Mouse (Mus musculus) lung, postnatal 0 days (tissue): ENCODE measurements at regions not wholly inside any gene's neighbourhood (a gene's known extent, or its start where the extent isn't known, plus 50 kb on each side); places are given as distances from the start of the nearest gene placed in this dataset.

Experiments used
- ATAC-seq: fragments of 200-750 bp; cut with Nextera tagmentation; 2 replicates; pipeline ENCODE4 v1.8.0; 2017; ENCODE audit warnings: moderate library complexity
- DNase-seq: peaks from one replicate; pipeline ENCODE4 v3.0.0-alpha.2; 2016; ENCODE audit warnings: low spot score
- H3K27ac ChIP-seq: fragments of 300-500 bp; sonication (generic); 2 replicates; pipeline ENCODE4 v1.5.1; 2014; ENCODE audit warnings: antibody characterized with exemption, mild to moderate bottlenecking, low read length, mixed read lengths
- H3K27me3 ChIP-seq: fragments of 300-500 bp; sonication (generic); replicated peaks from 2 replicates; pipeline ENCODE4 v1.6.1; 2014; ENCODE audit warnings: low read length, mixed read lengths; ENCODE audit not compliant: insufficient read depth
- H3K36me3 ChIP-seq: fragments of 300-500 bp; sonication (generic); 2 replicates; pipeline ENCODE4 v1.6.1; 2014; ENCODE audit warnings: low read length, mixed read lengths; ENCODE audit not compliant: insufficient read depth
- H3K4me1 ChIP-seq: fragments of 300-500 bp; sonication (generic); 2 replicates; pipeline ENCODE4 v1.6.1; 2014; ENCODE audit warnings: antibody characterized with exemption, low read depth, low read length, mixed read lengths; ENCODE audit not compliant: insufficient read depth
- H3K4me2 ChIP-seq: fragments of 300-500 bp; sonication (generic); replicated peaks from 2 replicates; pipeline ENCODE4 v1.6.1; 2014; ENCODE audit warnings: low read depth, mild to moderate bottlenecking, low read length, moderate library complexity, mixed read lengths
- H3K4me3 ChIP-seq: fragments of 300-500 bp; sonication (generic); 2 replicates; pipeline ENCODE4 v1.5.1; 2014; ENCODE audit warnings: low read depth, low read length
- H3K9ac ChIP-seq: fragments of 300-500 bp; sonication (generic); replicated peaks from 2 replicates; pipeline ENCODE4 v1.6.1; 2014; ENCODE audit warnings: low read depth, mild to moderate bottlenecking
- H3K9me3 ChIP-seq: fragments of 300-500 bp; sonication (generic); 2 replicates; pipeline ENCODE4 v1.6.1; 2016; ENCODE audit warnings: low read length, mixed read lengths
- CTCF ChIP-seq: IDR thresholded peaks from 2 replicates; pipeline ENCODE4 v1.5.1; 2016; ENCODE audit warnings: antibody characterized with exemption, mild to moderate bottlenecking
- EP300 ChIP-seq: IDR thresholded peaks from 2 replicates; pipeline ENCODE4 v1.6.1; 2016; ENCODE audit warnings: antibody characterized with exemption, mild to moderate bottlenecking, control low read depth
- WGBS: fragments of 180-500 bp; shearing (Covaris S2); extraction: QIAGEN DNeasy Blood & Tissue Kit; methylation state at CpG from one replicate; pipeline ENCODE4 v1.1.7; 2014; 5-methylcytosine and 5-hydroxymethylcytosine counted together

- no peak for TF ChIP-seq EP300
- peak; percentile 51 for TF ChIP-seq CTCF
- DNase-seq (peak; percentile 13), ATAC-seq (no peak; the same call in 1 of the 2 replicates)
- H3K9me3 ChIP-seq, result no peaks in the 10 kb centered on the region
- no peaks in the 10 kb centered on the region for H3K27me3 ChIP-seq
- WGBS, result 81% methylated on average over 6 of the region's 6 CpGs
- no peak overlapping the region for H3K9ac ChIP-seq
- H3K4me3 ChIP-seq, result no peak overlapping the region
- no peaks in the 10 kb centered on the region for H3K36me3 ChIP-seq
- H3K27ac ChIP-seq, result no peak overlapping the region
- no peak overlapping the region for H3K4me2 ChIP-seq
- no peaks in the 10 kb centered on the region for H3K4me1 ChIP-seq
Observed at GRCm38 (mm10) chr8:10827560-10827959, 180.7 kb downstream of the Irs2 start.

GRCm38 (mm10) chr8:10825981-10826380, 182.3 kb downstream of the Irs2 start:
- no peaks in the 10 kb centered on the region for H3K4me1 ChIP-seq
- H3K9me3 ChIP-seq, result no peaks in the 10 kb centered on the region
- H3K4me2 ChIP-seq, result no peak overlapping the region
- 34% methylated on average over 4 of the region's 4 CpGs for WGBS
- no peaks in the 10 kb centered on the region for H3K27me3 ChIP-seq
- TF ChIP-seq EP300, result no peak
- no peak for TF ChIP-seq CTCF
- no peak overlapping the region for H3K27ac ChIP-seq
- H3K36me3 ChIP-seq, result no peaks in the 10 kb centered on the region
- H3K4me3 ChIP-seq, result no peak overlapping the region
- ATAC-seq (no peak), DNase-seq (no peak)
- no peak overlapping the region for H3K9ac ChIP-seq

GRCm38 (mm10) chr8:10825192-10825926, 182.9 kb downstream of the Irs2 start:
- Histone ChIP-seq H3K9ac (no peak overlapping the region), H3K9me3 (no peaks in the 10 kb centered on the region), H3K27ac (no peak overlapping the region), H3K27me3 (no peaks in the 10 kb centered on the region), H3K36me3 (no peaks in the 10 kb centered on the region), H3K4me3 (no peak overlapping the region), H3K4me1 (no peaks in the 10 kb centered on the region), H3K4me2 (no peak overlapping the region)
- no peak for TF ChIP-seq CTCF
- peak; percentile 48; the same call in 1 of the 2 replicates for TF ChIP-seq EP300
- ATAC-seq (peak; percentile 83), DNase-seq (peak; percentile 78)
- 50% methylated on average over 10 of the region's 10 CpGs for WGBS

- no peaks in the 10 kb centered on the region for H3K36me3 ChIP-seq
- no peak overlapping the region for H3K4me2 ChIP-seq
- no peaks in the 10 kb centered on the region for H3K9me3 ChIP-seq
- TF ChIP-seq CTCF (no peak), EP300 (no peak)
- DNase-seq, result no peak
- ATAC-seq, result no peak
- 77% methylated on average over 2 of the region's 2 CpGs for WGBS
- H3K4me3 ChIP-seq, result no peak overlapping the region
- H3K9ac ChIP-seq, result no peak overlapping the region
- H3K4me1 ChIP-seq, result no peaks in the 10 kb centered on the region
- no peaks in the 10 kb centered on the region for H3K27me3 ChIP-seq
- H3K27ac ChIP-seq, result no peak overlapping the region
Observed at GRCm38 (mm10) chr8:10821901-10822300, 186.4 kb downstream of the Irs2 start.

GRCm38 (mm10) chr8:10814499-10814898, 193.8 kb downstream of the Irs2 start:
- TF ChIP-seq EP300, result no peak
- no peak for TF ChIP-seq CTCF
- WGBS, result 70% methylated on average over 7 of the region's 7 CpGs
- Histone ChIP-seq H3K4me2 (no peak overlapping the region), H3K27ac (no peak overlapping the region), H3K4me3 (no peak overlapping the region), H3K9ac (no peak overlapping the region), H3K27me3 (no peaks in the 10 kb centered on the region), H3K36me3 (no peaks in the 10 kb centered on the region), H3K9me3 (no peaks in the 10 kb centered on the region), H3K4me1 (no peaks in the 10 kb centered on the region)
- 0 out of 2 replicates have a peak, but pooled peaks have one; percentile 11 for ATAC-seq
- peak; percentile 20 for DNase-seq

GRCm38 (mm10) chr8:10812060-10812670, 196.1 kb downstream of the Irs2 start:
- TF ChIP-seq CTCF (no peak), EP300 (no peak)
- no peaks in the 10 kb centered on the region for H3K4me1 ChIP-seq
- H3K36me3 ChIP-seq, result no peaks in the 10 kb centered on the region
- H3K4me2 ChIP-seq, result no peak overlapping the region
- no peaks in the 10 kb centered on the region for H3K9me3 ChIP-seq
- WGBS, result 66% methylated on average over 10 of the region's 10 CpGs
- ATAC-seq, result no peak
- DNase-seq, result no peak
- no peak overlapping the region for H3K9ac ChIP-seq
- no peaks in the 10 kb centered on the region for H3K27me3 ChIP-seq
- no peak overlapping the region for H3K4me3 ChIP-seq
- H3K27ac ChIP-seq, result no peak overlapping the region
